9 mouse cellular contexts compared by ENCODE assay signal in genomic region chr2:28756201-28756600, GRCm38 (mm10). TPM values are rescaled to one million over a fixed set of nuclear protein-coding genes. Genes with fewer than 3 reads are reported as not detected.
DNase-seq lines count a peak whose midpoint lies in the region; ATAC-seq and TF ChIP-seq lines count a peak whose summit lies in the region.
"Had no signal": no experiment of that assay in that cellular context is flagged by ENCODE, and none has a peak within 500 bp of the region (broad histone marks: within the 10 kb centered on the region; RNA-seq: fewer than 3 reads in every experiment).

No protein-coding gene starts in this region.

- H3K4me1 ChIP-seq in testis, adult 2 months (ENCODE audit: control insufficient read depth, insufficient read depth, low read length) = no peaks in the 10 kb centered on the region
- peaks cover 2% of the 10 kb centered on the region; the same call in 1 of the 2 replicates for H3K4me1 ChIP-seq in embryonic facial prominence, embryonic 11.5 days (ENCODE audit: control insufficient read depth, insufficient read depth, low read length)

- WGBS in embryonic facial prominence, embryonic 11.5 days = 29% methylated on average over 4 of the region's 4 CpGs

- no peak for ATAC-seq in cerebellum, adult (ENCODE audit: insufficient number of reproducible peaks, low FRiP score, low TSS enrichment)
- ATAC-seq in embryonic facial prominence, embryonic 11.5 days (replicated peaks; ENCODE audit: insufficient number of reproducible peaks, low FRiP score, low TSS enrichment, low read depth) = no peak

- no peak overlapping the region for H3K9ac ChIP-seq in embryonic facial prominence, embryonic 11.5 days (replicated peaks; ENCODE audit: low read length)
- H3K9ac ChIP-seq: stomach, embryonic 15.5 days had no signal

- no peak overlapping the region for H3K27ac ChIP-seq in testis, adult 2 months (ENCODE audit: control insufficient read depth, insufficient read depth, low read depth, low read length)
- no peak overlapping the region for H3K27ac ChIP-seq in embryonic facial prominence, embryonic 11.5 days (replicated peaks; ENCODE audit: low read depth, low read length)
- H3K27ac ChIP-seq: stomach, embryonic 15.5 days had no signal

- no peak overlapping the region for H3K4me2 ChIP-seq in embryonic facial prominence, embryonic 11.5 days (ENCODE audit: low read depth, low read length)
- H3K4me2 ChIP-seq: stomach, embryonic 15.5 days had no signal

- H3K27me3 ChIP-seq in testis, adult 2 months (ENCODE audit: control insufficient read depth, insufficient read depth, low read length) = no peaks in the 10 kb centered on the region
- peaks cover 5% of the 10 kb centered on the region; the same call in 1 of the 2 replicates for H3K27me3 ChIP-seq in embryonic facial prominence, embryonic 11.5 days (ENCODE audit: control insufficient read depth, insufficient read depth, low read length)
- H3K27me3 ChIP-seq: stomach, embryonic 15.5 days had no signal

- no peaks in the 10 kb centered on the region for H3K36me3 ChIP-seq in testis, adult 2 months (ENCODE audit: control insufficient read depth, insufficient read depth, low read length)
- no peaks in the 10 kb centered on the region for H3K36me3 ChIP-seq in embryonic facial prominence, embryonic 11.5 days (replicated peaks; ENCODE audit: control insufficient read depth, insufficient read depth, low read depth, low read length)
- H3K36me3 ChIP-seq: stomach, embryonic 15.5 days had no signal

- TF ChIP-seq CTCF in testis, adult 2 months (IDR thresholded peaks at IDR 0.05; ENCODE audit: control insufficient read depth, insufficient read depth, insufficient replicate concordance, low read depth, low read length) = 0 out of 2 replicates have a peak, but pooled peaks have one; percentile 14

- H3K4me3 ChIP-seq in testis, adult 2 months (ENCODE audit: control insufficient read depth, low read depth, low read length) = no peak overlapping the region
- H3K4me3 ChIP-seq in embryonic facial prominence, embryonic 11.5 days (ENCODE audit: low read depth, low read length) = no peak overlapping the region
- H3K4me3 ChIP-seq: stomach, embryonic 15.5 days had no signal

- TF ChIP-seq POLR2A in testis, adult 2 months (IDR thresholded peaks at IDR 0.05; ENCODE audit: control insufficient read depth, low read depth, low read length) = no peak

- DNase-seq in cerebellum, adult 18-20 months = peak; percentile 19 to 22
- no peak for DNase-seq in testis, postnatal 14 days (ENCODE audit: low spot score)
- peak; percentile 81 for DNase-seq in embryonic facial prominence, embryonic 11.5 days (ENCODE audit: low spot score)
- peak; percentile 49 for DNase-seq in kidney, adult 9 months
- DNase-seq in lung, adult 18-20 months = peak; percentile 17 to 20
- peak; percentile 12 to 44 for DNase-seq in spleen, adult 18-20 months

- no peaks in the 10 kb centered on the region for H3K9me3 ChIP-seq in embryonic facial prominence, embryonic 11.5 days (replicated peaks; ENCODE audit: control insufficient read depth, low read length)
- H3K9me3 ChIP-seq: stomach, embryonic 15.5 days had no signal

RNA-seq across cellular contexts. Expression of gene Ak8, which starts 56.2 kb away (rescaled TPM):
- polyA plus RNA-seq in testis, adult 2 months (2012; rRNA removed) = 294 and 299 TPM in 2 replicates
- 0.75 and 0.97 TPM in 2 replicates for polyA plus RNA-seq in embryonic facial prominence, embryonic 11.5 days (2014; fragmentation: Nextera tagmentation; extraction: Ambion mirVana)

RNA-seq across cellular contexts. Expression of gene Spaca9, which starts 56.7 kb away (rescaled TPM):
- 1,393 and 1,506 TPM in 2 replicates for polyA plus RNA-seq in testis, adult 2 months (2012; rRNA removed)
- polyA plus RNA-seq in embryonic facial prominence, embryonic 11.5 days (2014; fragmentation: Nextera tagmentation; extraction: Ambion mirVana) = 1.4 and 2.1 TPM in 2 replicates

Comparison
In these comparisons a context has a peak if more than half of its experiments do, and no peak if none do; other contexts are left out.
1. RNA of gene Ak8, which starts 56.2 kb away (polyA plus RNA-seq): 294 to 299 TPM in testis, adult 2 months; 0.75 to 0.97 TPM in embryonic facial prominence, embryonic 11.5 days; every median in the first group is over 100 times any median in the second.
2. RNA of gene Spaca9, which starts 56.7 kb away (polyA plus RNA-seq): 1,393 to 1,506 TPM in testis, adult 2 months; 1.4 to 2.1 TPM in embryonic facial prominence, embryonic 11.5 days; every median in the first group is over 100 times any median in the second.